Mouse (Mus musculus) bone marrow, adult 2 months (tissue): Measurements from ENCODE around the gene Ubr2. TPM values are rescaled to one million over a fixed set of nuclear protein-coding genes. Genes with fewer than 3 reads are reported as not detected.

ENCODE experiments used
- H3K27ac ChIP-seq: fragments of 200-500 bp; 2 replicates; pipeline ENCODE4 v1.5.1; 2012; ENCODE audit warnings: low read depth, mild to moderate bottlenecking, control low read depth, inconsistent platforms, low read length; ENCODE audit not compliant: control insufficient read depth, poor library complexity, insufficient read depth
- H3K4me1 ChIP-seq: fragments of 200-500 bp; 2 replicates; pipeline ENCODE4 v1.6.1; 2011; ENCODE audit warnings: low read length; ENCODE audit not compliant: control insufficient read depth, insufficient read depth
- H3K4me3 ChIP-seq: fragments of 200-500 bp; replicated peaks from 2 replicates; pipeline ENCODE3; 2011; ENCODE audit warnings: mild to moderate bottlenecking, low read depth, low read length, control low read depth; ENCODE audit not compliant: control insufficient read depth
- CTCF ChIP-seq: fragments of 200-500 bp; IDR thresholded peaks from 2 replicates; pipeline ENCODE4 v1.5.1; 2011; ENCODE audit warnings: low read length, control low read depth; ENCODE audit not compliant: control insufficient read depth, insufficient read depth
- POLR2A ChIP-seq: fragments of 200-500 bp; IDR thresholded peaks from 2 replicates; pipeline ENCODE4 v1.6.1; 2011; ENCODE audit warnings: low read depth, mild to moderate bottlenecking, control low read depth, low read length, borderline replicate concordance; ENCODE audit not compliant: control insufficient read depth
- WGBS: fragments of 180-500 bp; shearing (Covaris S2); methylation state at CpG from one replicate; pipeline ENCODE4 v1.1.7; 2018; 5-methylcytosine and 5-hydroxymethylcytosine counted together
- polyA plus RNA-seq: library from polyadenylated mRNA; stranded (reverse); fragments of >200 nt; gene quantifications from 2 replicates; pipeline ENCODE4 v1.2.4, GENCODE M21; 2011; ENCODE audit warnings: low replicate concordance; ENCODE audit not compliant: missing spikeins, insufficient read depth, insufficient read length

Gene Ubr2
- polyA plus RNA-seq, 1 experiment, result 49.0 TPM

GRCm38 (mm10) chr17:46929897-46930296 lies 80.5 kb downstream of the Ubr2 start:
- H3K27ac ChIP-seq, result no peak overlapping the region
- TF ChIP-seq POLR2A, result no peak
- no peak for TF ChIP-seq CTCF
- H3K4me1 ChIP-seq, result no peaks in the 10 kb centered on the region
- H3K4me3 ChIP-seq, result no peak overlapping the region
- WGBS, result 87% methylated on average over 7 of the region's 7 CpGs

- TF ChIP-seq CTCF, result no peak
- TF ChIP-seq POLR2A, result no peak
- no peak overlapping the region for H3K27ac ChIP-seq
- no peak overlapping the region for H3K4me3 ChIP-seq
- 77% methylated on average over 12 of the region's 12 CpGs for WGBS
- no peaks in the 10 kb centered on the region for H3K4me1 ChIP-seq
Measured at GRCm38 (mm10) chr17:46929277-46929676, 81.1 kb downstream of the Ubr2 start.

GRCm38 (mm10) chr17:46927781-46928180 lies 82.6 kb downstream of the Ubr2 start:
- no peak for TF ChIP-seq POLR2A
- TF ChIP-seq CTCF, result no peak
- Histone ChIP-seq H3K4me1 (no peaks in the 10 kb centered on the region), H3K4me3 (no peak overlapping the region), H3K27ac (no peak overlapping the region)
- WGBS, result 91% methylated on average over 5 of the region's 5 CpGs

- no peaks in the 10 kb centered on the region for H3K4me1 ChIP-seq
- no peak overlapping the region for H3K27ac ChIP-seq
- no peak for TF ChIP-seq POLR2A
- no peak for TF ChIP-seq CTCF
- 69% methylated on average over 3 of the region's 3 CpGs for WGBS
- H3K4me3 ChIP-seq, result no peak overlapping the region
Measured at GRCm38 (mm10) chr17:46926941-46927340, 83.4 kb downstream of the Ubr2 start.

GRCm38 (mm10) chr17:46926192-46926591 lies 84.2 kb downstream of the Ubr2 start:
- Histone ChIP-seq H3K27ac (no peak overlapping the region), H3K4me1 (no peaks in the 10 kb centered on the region), H3K4me3 (no peak overlapping the region)
- TF ChIP-seq POLR2A (no peak), CTCF (no peak)
- 76% methylated on average over 6 of the region's 6 CpGs for WGBS

- TF ChIP-seq CTCF, result no peak
- TF ChIP-seq POLR2A, result no peak
- 60% methylated on average over 6 of the region's 6 CpGs for WGBS
- H3K27ac ChIP-seq, result no peak overlapping the region
- no peak overlapping the region for H3K4me3 ChIP-seq
- no peaks in the 10 kb centered on the region for H3K4me1 ChIP-seq
Measured at GRCm38 (mm10) chr17:46920855-46921254, 89.5 kb downstream of the Ubr2 start.

GRCm38 (mm10) chr17:46918951-46919350 lies 91.4 kb downstream of the Ubr2 start:
- no peak for TF ChIP-seq CTCF
- TF ChIP-seq POLR2A, result no peak
- Histone ChIP-seq H3K4me3 (no peak overlapping the region), H3K4me1 (no peaks in the 10 kb centered on the region), H3K27ac (no peak overlapping the region)
- 45% methylated on average over 4 of the region's 4 CpGs for WGBS

- H3K4me3 ChIP-seq, result no peak overlapping the region
- no peak overlapping the region for H3K27ac ChIP-seq
- H3K4me1 ChIP-seq, result no peaks in the 10 kb centered on the region
- WGBS, result 67% methylated on average over 3 of the region's 3 CpGs
- no peak for TF ChIP-seq CTCF
- no peak for TF ChIP-seq POLR2A
Measured at GRCm38 (mm10) chr17:46915129-46915528, 95.2 kb downstream of the Ubr2 start.

- Histone ChIP-seq H3K4me3 (no peak overlapping the region), H3K27ac (no peak overlapping the region), H3K4me1 (no peaks in the 10 kb centered on the region)
- 43% methylated on average over 6 of the region's 6 CpGs for whole genome bisulfite sequencing
- TF ChIP-seq POLR2A (no peak), CTCF (no peak)
Measured at GRCm38 (mm10) chr17:46912331-46912730, 98.0 kb downstream of the Ubr2 start.

- Histone ChIP-seq H3K4me3 (no peak within 1 kb of the TSS), H3K27ac (no peak within 1 kb of the TSS), H3K4me1 (no peaks in the 10 kb centered on the region)
- TF ChIP-seq POLR2A, result no peak
- TF ChIP-seq CTCF, result no peak
- WGBS, result 87% methylated on average over 10 of the region's 10 CpGs
Measured at GRCm38 (mm10) chr17:46910186-46910585, 100.2 kb downstream of the Ubr2 start, which contains the start of gene Prph2. Prph2 (plus strand) TSS chr17:46910459.
